Mouse (Mus musculus) adrenal gland, postnatal 25 days (tissue): ENCODE data around the gene Rcor1. TPM values are rescaled to one million over a fixed set of nuclear protein-coding genes. Genes with fewer than 3 reads are reported as not detected.
A peak's percentile ranks its signal among the peaks of the same experiment; 100 is the strongest.

Experiments used
- DNase-seq: peaks from one replicate; pipeline ENCODE4 v3.0.0; 2021; ENCODE audit warnings: mixed read lengths
- total RNA-seq: library from RNA; stranded (reverse); gene quantifications from 2 replicates; pipeline ENCODE4 v1.2.3, GENCODE M21; 2021

Gene Rcor1
- total RNA-seq, 1 experiment from 2014 or later: 45.6 TPM

- DNase-seq: peak; percentile 84
These were observed 125.2 kb downstream of the Rcor1 start for GRCm38 (mm10) chr12:111164310-111164751.

GRCm38 (mm10) chr12:111165146-111165812, 126.1 kb downstream of the Rcor1 start:
- peak; percentile 43 for DNase-seq

Other genes with a start within 250 kb of the Rcor1 start
- 1.4 and 1.5 TPM in 2 replicates for gene Mok, start 198.4 kb upstream of the Rcor1 start, total RNA-seq
- 16.3 and 17.7 TPM in 2 replicates for gene Zfp839, start 189.1 kb upstream of the Rcor1 start, total RNA-seq
- 35.8 and 43.9 TPM in 2 replicates for gene Cinp, start 150.2 kb upstream of the Rcor1 start, total RNA-seq
- gene Tecpr2, start 150.1 kb upstream of the Rcor1 start, total RNA-seq: 9.5 and 10.1 TPM in 2 replicates
- 22.3 and 36.5 TPM in 2 replicates for gene Ankrd9, start 60.3 kb upstream of the Rcor1 start, total RNA-seq
- gene Traf3, start 127.0 kb downstream of the Rcor1 start, total RNA-seq: 31.6 and 32.4 TPM in 2 replicates
- not detected in 2 replicates for gene 4930595D18Rik, start 145.1 kb downstream of the Rcor1 start, total RNA-seq
- 0.79 TPM in 1 of 2 replicates, not detected in the other for gene Amn, start 231.7 kb downstream of the Rcor1 start, total RNA-seq